Mouse (Mus musculus) heart, adult 2 months (tissue): ENCODE results near the gene Fbxl13.

Experiments
- CTCF ChIP-seq: fragments of 200-600 bp; IDR thresholded peaks from 2 replicates; pipeline ENCODE4 v1.8.1; 2022; ENCODE audit warnings: antibody characterized with exemption, mild to moderate bottlenecking, moderate library complexity
- POLR2A ChIP-seq: fragments of 200-500 bp; IDR thresholded peaks from 2 replicates; pipeline ENCODE4 v1.6.1; 2011; ENCODE audit warnings: mild to moderate bottlenecking, low read depth, low read length, control low read depth; ENCODE audit not compliant: insufficient read depth

DNA sequence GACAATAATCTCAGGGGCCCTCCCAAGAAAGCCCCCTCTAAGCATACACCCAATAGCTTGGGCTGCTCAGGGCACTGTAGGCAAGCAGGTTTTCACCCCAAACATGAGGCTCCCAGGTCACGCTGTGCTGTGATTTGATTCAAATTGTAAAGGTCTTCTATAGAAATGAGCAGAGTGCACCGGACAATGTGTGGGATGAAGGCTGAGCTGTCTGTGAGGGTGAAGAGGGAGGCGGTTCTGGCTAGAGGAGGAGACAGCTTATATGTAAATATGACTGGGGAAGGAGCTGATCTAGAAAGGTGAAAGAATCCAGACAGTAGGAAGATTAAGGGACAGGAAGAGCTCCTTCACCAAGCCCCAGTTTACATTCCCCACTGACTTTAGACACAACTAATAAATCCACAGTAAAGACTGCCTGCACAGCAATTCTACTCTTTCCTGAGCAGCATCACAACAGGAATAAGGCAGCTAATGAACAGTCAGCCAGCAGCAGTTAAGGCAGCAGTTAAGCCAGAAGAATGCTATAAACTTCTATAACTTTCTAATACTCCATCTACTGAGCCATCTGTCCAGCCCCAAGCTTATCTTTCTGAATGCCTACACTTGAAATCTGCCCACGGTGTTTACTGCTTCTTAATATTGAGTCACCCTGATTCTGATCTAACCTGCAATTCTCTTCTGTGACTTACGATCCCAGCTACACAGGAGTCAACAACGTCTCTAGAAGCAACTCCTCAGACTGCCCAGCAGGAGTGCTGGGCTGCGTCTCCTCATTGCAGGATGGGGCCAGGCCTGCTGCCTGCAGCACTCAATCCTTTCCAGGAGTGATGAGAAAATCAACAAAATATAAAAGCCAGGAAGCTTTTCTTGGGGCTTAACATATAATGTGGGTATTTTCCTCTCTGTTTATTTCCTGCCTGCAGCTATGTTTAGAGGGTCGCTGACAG is 22.0 kb upstream of the Fbxl13 start:
- no peak for TF ChIP-seq POLR2A
- no peak for TF ChIP-seq CTCF
